Mouse (Mus musculus): ENCODE results near the gene Serpinb3a. TPM values are rescaled to one million over a fixed set of nuclear protein-coding genes. Genes with fewer than 3 reads are reported as not detected.
A peak's percentile ranks its signal among the peaks of the same experiment; 100 is the strongest.

Serpinb3a gene
- polyA plus RNA-seq, 1 experiment from 2014 or later = 174 TPM

DNA sequence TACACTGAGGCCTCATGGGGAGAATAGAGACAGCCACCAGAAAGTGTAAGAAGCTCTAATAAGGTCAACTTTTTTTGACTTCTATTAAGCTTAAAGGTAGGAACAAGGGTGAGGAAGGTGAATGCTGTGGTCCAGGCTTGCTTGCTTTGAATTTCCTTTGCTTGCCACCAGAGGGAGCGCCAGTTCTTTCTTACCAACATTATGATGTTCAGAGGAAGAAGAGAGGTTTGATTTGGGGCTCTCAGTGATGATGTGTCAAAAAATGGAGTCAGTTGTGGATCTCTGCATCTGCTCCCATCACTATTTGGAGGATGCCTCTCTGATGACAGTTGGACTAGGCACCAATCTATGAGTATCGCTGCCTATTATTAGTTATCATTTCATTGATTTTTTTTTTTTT lies 37.6 kb downstream of the Serpinb3a start:
- Histone ChIP-seq H3K36me3 (ENCODE audit: control insufficient read depth, insufficient read depth, low read length) (no peaks in the 10 kb centered on the region), H3K4me2 (replicated peaks; ENCODE audit: low read depth) (no peak overlapping the region), H3K27ac (replicated peaks) (no peak overlapping the region), H3K9me3 (ENCODE audit: control insufficient read depth, low read length) (no peaks in the 10 kb centered on the region), H3K9ac (ENCODE audit: low read length) (no peak overlapping the region), H3K4me1 (replicated peaks; ENCODE audit: control insufficient read depth, insufficient read depth) (no peaks in the 10 kb centered on the region), H3K4me3 (ENCODE audit: low read depth, low read length) (no peak overlapping the region), H3K27me3 (ENCODE audit: control insufficient read depth, insufficient read depth, low read length) (no peaks in the 10 kb centered on the region)
- 63% methylated on average over 2 of the region's 2 CpGs for WGBS
- peak; percentile 19 for DNase-seq (ENCODE audit: low spot score)
- ATAC-seq (ENCODE audit: low FRiP score, low TSS enrichment) = no peak
- TF ChIP-seq EP300 (optimal IDR thresholded peaks at IDR 0.05) (no peak), CTCF (IDR thresholded peaks at IDR 0.05; ENCODE audit: low read depth) (peak; percentile 75)

GRCm38 (mm10) chr1:107006316-107006715 lies 45.8 kb downstream of the Serpinb3a start:
- no peak for ATAC-seq (ENCODE audit: low FRiP score, low TSS enrichment)
- Histone ChIP-seq H3K9ac (ENCODE audit: low read length) (no peak overlapping the region), H3K27ac (replicated peaks) (no peak overlapping the region), H3K9me3 (ENCODE audit: control insufficient read depth, low read length) (no peaks in the 10 kb centered on the region), H3K4me3 (ENCODE audit: low read depth, low read length) (no peak overlapping the region), H3K4me1 (replicated peaks; ENCODE audit: control insufficient read depth, insufficient read depth) (no peaks in the 10 kb centered on the region), H3K4me2 (replicated peaks; ENCODE audit: low read depth) (no peak overlapping the region), H3K36me3 (ENCODE audit: control insufficient read depth, insufficient read depth, low read length) (no peaks in the 10 kb centered on the region), H3K27me3 (ENCODE audit: control insufficient read depth, insufficient read depth, low read length) (no peaks in the 10 kb centered on the region)
- WGBS = 61% methylated on average over 3 of the region's 3 CpGs
- no peak for DNase-seq (ENCODE audit: low spot score)
- TF ChIP-seq EP300 (optimal IDR thresholded peaks at IDR 0.05) = no peak
- TF ChIP-seq CTCF (IDR thresholded peaks at IDR 0.05; ENCODE audit: low read depth) = no peak

DNA sequence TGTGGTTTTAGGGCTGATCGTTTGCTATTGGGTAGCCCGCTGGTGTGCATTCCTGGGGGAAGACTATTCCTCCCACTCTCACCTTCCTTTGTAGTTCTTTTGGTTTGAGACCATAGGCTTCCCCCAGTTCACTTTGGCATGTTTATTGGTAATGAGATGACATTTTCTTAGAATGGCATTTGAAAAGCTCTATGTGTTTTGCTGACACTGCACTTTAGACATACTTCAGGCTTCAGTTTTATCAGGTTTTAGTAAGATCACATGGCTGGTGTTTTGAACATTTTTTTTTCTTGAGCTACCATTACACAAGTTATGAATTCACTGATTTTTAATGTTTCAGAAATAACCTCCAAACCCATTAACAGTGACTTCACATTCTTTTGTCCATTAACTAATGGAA lies 50.3 kb downstream of the Serpinb3a start:
- DNase-seq (ENCODE audit: low spot score) = no peak
- Histone ChIP-seq H3K9me3 (ENCODE audit: control insufficient read depth, low read length) (no peaks in the 10 kb centered on the region), H3K9ac (ENCODE audit: low read length) (no peak overlapping the region), H3K27ac (replicated peaks) (no peak overlapping the region), H3K27me3 (ENCODE audit: control insufficient read depth, insufficient read depth, low read length) (no peaks in the 10 kb centered on the region), H3K4me3 (ENCODE audit: low read depth, low read length) (no peak overlapping the region), H3K4me2 (replicated peaks; ENCODE audit: low read depth) (no peak overlapping the region), H3K36me3 (ENCODE audit: control insufficient read depth, insufficient read depth, low read length) (no peaks in the 10 kb centered on the region), H3K4me1 (replicated peaks; ENCODE audit: control insufficient read depth, insufficient read depth) (no peaks in the 10 kb centered on the region)
- WGBS = 80% methylated on average over 2 of the region's 2 CpGs
- TF ChIP-seq EP300 (optimal IDR thresholded peaks at IDR 0.05) (no peak), CTCF (IDR thresholded peaks at IDR 0.05; ENCODE audit: low read depth) (no peak)
- no peak for ATAC-seq (ENCODE audit: low FRiP score, low TSS enrichment)

DNA sequence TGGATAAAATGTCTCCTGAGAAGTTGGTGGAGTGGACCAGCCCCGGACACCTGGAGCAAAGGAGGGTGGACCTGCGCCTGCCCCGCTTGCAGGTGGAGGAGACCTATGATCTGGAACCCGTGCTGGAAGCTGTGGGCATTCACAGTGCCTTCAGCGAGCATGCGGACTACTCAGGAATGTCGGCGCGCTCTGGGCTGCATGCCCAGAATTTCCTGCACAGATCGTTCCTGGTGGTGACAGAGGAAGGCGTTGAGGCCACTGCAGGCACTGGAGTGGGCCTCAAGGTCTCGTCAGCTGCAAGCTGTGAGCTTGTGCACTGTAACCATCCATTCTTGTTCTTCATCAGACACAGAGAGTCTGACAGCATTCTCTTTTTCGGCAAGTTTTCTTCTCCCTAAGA lies 51.7 kb downstream of the Serpinb3a start:
- H3K9me3 ChIP-seq (ENCODE audit: control insufficient read depth, low read length) = no peaks in the 10 kb centered on the region
- H3K36me3 ChIP-seq (ENCODE audit: control insufficient read depth, insufficient read depth, low read length) = no peaks in the 10 kb centered on the region
- no peak overlapping the region for H3K9ac ChIP-seq (ENCODE audit: low read length)
- 58% methylated on average over 13 of the region's 13 CpGs for WGBS
- ATAC-seq (ENCODE audit: low FRiP score, low TSS enrichment) (no peak), DNase-seq (ENCODE audit: low spot score) (peak; percentile 18)
- no peaks in the 10 kb centered on the region for H3K4me1 ChIP-seq (replicated peaks; ENCODE audit: control insufficient read depth, insufficient read depth)
- H3K4me3 ChIP-seq (ENCODE audit: low read depth, low read length) = no peak overlapping the region
- TF ChIP-seq CTCF (IDR thresholded peaks at IDR 0.05; ENCODE audit: low read depth) (no peak), EP300 (optimal IDR thresholded peaks at IDR 0.05) (no peak)
- H3K4me2 ChIP-seq (replicated peaks; ENCODE audit: low read depth) = no peak overlapping the region
- H3K27ac ChIP-seq (replicated peaks) = no peak overlapping the region
- no peaks in the 10 kb centered on the region for H3K27me3 ChIP-seq (ENCODE audit: control insufficient read depth, insufficient read depth, low read length)

Other genes with a start within 250 kb of the Serpinb3a start
- 116 and 128 TPM in 2 replicates for gene Serpinb5, start 191.1 kb downstream of the Serpinb3a start, polyA plus RNA-seq (2015; fragmentation: Nextera tagmentation; extraction: Ambion mirVana)
- 460 and 511 TPM in 2 replicates for gene Serpinb12, start 117.9 kb downstream of the Serpinb3a start, polyA plus RNA-seq (2015; fragmentation: Nextera tagmentation; extraction: Ambion mirVana)
- 3.0 and 4.1 TPM in 2 replicates for gene Serpinb13, start 71.3 kb downstream of the Serpinb3a start, polyA plus RNA-seq (2015; fragmentation: Nextera tagmentation; extraction: Ambion mirVana)
- not detected in 2 replicates for gene Serpinb3d, start 31.2 kb upstream of the Serpinb3a start, polyA plus RNA-seq (2015; fragmentation: Nextera tagmentation; extraction: Ambion mirVana)
- 1.5 and 1.7 TPM in 2 replicates for gene Serpinb3b, start 226.1 kb upstream of the Serpinb3a start, polyA plus RNA-seq (2015; fragmentation: Nextera tagmentation; extraction: Ambion mirVana)
- 0.38 and 0.76 TPM in 2 replicates for gene Serpinb3c, start 226.1 kb upstream of the Serpinb3a start, polyA plus RNA-seq (2015; fragmentation: Nextera tagmentation; extraction: Ambion mirVana)